ENCODE assay signal across 2 mouse cellular contexts in genomic region chr4:99640619-99641018, GRCm38 (mm10). TPM values are rescaled to one million over a fixed set of nuclear protein-coding genes. Genes with fewer than 3 reads are reported as not detected.
"Had no signal": no experiment of that assay in that cellular context is flagged by ENCODE, and none has a peak within 500 bp of the region (broad histone marks: within the 10 kb centered on the region; RNA-seq: fewer than 3 reads in every experiment).

No protein-coding gene starts in this region.

RNA-seq across cellular contexts. Expression of gene Foxd3, which starts 15.5 kb away (rescaled TPM):
- total RNA-seq: common myeloid progenitor, adult 5-6 weeks; granulocyte monocyte progenitor cell, adult 5-6 weeks had no signal
